Mouse (Mus musculus): Measurements from ENCODE around the gene Gm156. TPM values are rescaled to one million over a fixed set of nuclear protein-coding genes. Genes with fewer than 3 reads are reported as not detected.
"Not testable (repeated sequence)": the region's sequence is repeated elsewhere in the genome, so short reads cannot be mapped to it uniquely, and the experiment has no call there.

Gm156 gene
- polyA plus RNA-seq (2012; fragmentation: generic; extraction: Trizol) = not detected

DNA sequence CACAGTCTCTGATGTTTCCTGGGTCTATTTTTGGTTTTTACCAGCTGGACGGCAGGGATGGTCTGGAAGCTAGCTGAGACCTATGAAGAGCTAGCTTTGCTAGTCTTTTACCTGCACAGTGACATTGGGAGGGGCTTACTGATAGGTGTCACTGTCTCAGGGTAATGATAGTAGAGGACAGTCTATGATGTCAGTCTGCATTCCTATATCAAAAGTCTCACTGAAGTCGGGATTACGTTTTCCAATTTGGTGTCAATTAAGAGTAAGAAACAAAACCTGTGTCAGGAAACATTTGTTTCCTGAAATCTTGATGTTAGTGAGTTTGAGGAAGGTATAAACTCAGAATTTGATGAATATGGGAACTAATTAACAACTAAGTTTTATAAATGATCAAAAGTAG is at the start of gene Gm156:
Gene Gm156, minus strand, starts transcription at position 101 of the 400 bp plus-strand sequence.
- H3K4me3 ChIP-seq; H3K79me2 ChIP-seq (ENCODE audit: control insufficient read depth, insufficient read depth); H3K36me3 ChIP-seq (ENCODE audit: control insufficient read depth, insufficient read depth); H3K27me3 ChIP-seq (ENCODE audit: control insufficient read depth, insufficient read depth, insufficient read length); H3ac ChIP-seq (ENCODE audit: control insufficient read depth, insufficient read length); H3K4me2 ChIP-seq (ENCODE audit: low read depth): not testable (repeated sequence)

- Histone ChIP-seq H3K4me2 (ENCODE audit: low read depth) (no peak overlapping the region), H3K27me3 (ENCODE audit: control insufficient read depth, insufficient read depth, insufficient read length) (no peaks in the 10 kb centered on the region), H3K79me2 (ENCODE audit: control insufficient read depth, insufficient read depth) (no peaks in the 10 kb centered on the region), H3K36me3 (ENCODE audit: control insufficient read depth, insufficient read depth) (no peaks in the 10 kb centered on the region), H3ac (ENCODE audit: control insufficient read depth, insufficient read length) (no peak overlapping the region), H3K4me3 (no peak overlapping the region)
- TF ChIP-seq USF1 (IDR thresholded peaks at IDR 0.05; ENCODE audit: low read depth) = no peak
- TF ChIP-seq REST (IDR thresholded peaks at IDR 0.05; ENCODE audit: insufficient read depth, insufficient read length) = no peak
- TF ChIP-seq POLR2A (IDR thresholded peaks at IDR 0.05; ENCODE audit: insufficient read length, low read depth) = no peak
- no peak for TF ChIP-seq TCF3 (IDR thresholded peaks at IDR 0.05; ENCODE audit: insufficient read length, low read depth)
- no peak for TF ChIP-seq MYOG (IDR thresholded peaks at IDR 0.05; ENCODE audit: control insufficient read depth in 1 of 3, insufficient read depth in 1 of 3, insufficient read length in 2 of 3, low read depth in 2 of 3)
- no peak for TF ChIP-seq MAX (IDR thresholded peaks at IDR 0.05; ENCODE audit: low read depth)
- TF ChIP-seq TCF12 (IDR thresholded peaks at IDR 0.05; ENCODE audit: insufficient read depth, poor library complexity, severe bottlenecking) = no peak
- TF ChIP-seq E2F4 (IDR thresholded peaks at IDR 0.05; ENCODE audit: insufficient read depth) = no peak
- TF ChIP-seq POLR2AphosphoS2 (IDR thresholded peaks at IDR 0.05; ENCODE audit: insufficient read length, low read depth) = no peak
- TF ChIP-seq MYOD1 (IDR thresholded peaks at IDR 0.05; ENCODE audit: control insufficient read depth in 1 of 3, insufficient read length in 2 of 3, low read depth in 2 of 3) = no peak
- TF ChIP-seq CEBPB (IDR thresholded peaks at IDR 0.05; ENCODE audit: insufficient read depth, poor library complexity, severe bottlenecking) = no peak
- no peak for TF ChIP-seq SRF (IDR thresholded peaks at IDR 0.05; ENCODE audit: control insufficient read depth, insufficient read length, low read depth)
Observed at GRCm38 (mm10) chr6:129825559-129825958, 41.5 kb upstream of the Gm156 start.

GRCm38 (mm10) chr6:129824004-129824403 is 39.9 kb upstream of the Gm156 start:
- H3K4me2 ChIP-seq (ENCODE audit: low read depth) = peak overlapping the region; percentile 8

GRCm38 (mm10) chr6:129817731-129818130 is 33.7 kb upstream of the Gm156 start:
- Histone ChIP-seq H3K27me3 (ENCODE audit: control insufficient read depth, insufficient read depth, insufficient read length) (no peaks in the 10 kb centered on the region), H3K4me2 (ENCODE audit: low read depth) (no peak overlapping the region), H3K4me3 (no peak overlapping the region), H3K36me3 (ENCODE audit: control insufficient read depth, insufficient read depth) (no peaks in the 10 kb centered on the region), H3K79me2 (ENCODE audit: control insufficient read depth, insufficient read depth) (no peaks in the 10 kb centered on the region), H3ac (ENCODE audit: control insufficient read depth, insufficient read length) (no peak overlapping the region)
- TF ChIP-seq MAX (IDR thresholded peaks at IDR 0.05; ENCODE audit: low read depth) (no peak), CEBPB (IDR thresholded peaks at IDR 0.05; ENCODE audit: insufficient read depth, poor library complexity, severe bottlenecking) (no peak), REST (IDR thresholded peaks at IDR 0.05; ENCODE audit: insufficient read depth, insufficient read length) (no peak), MYOG (IDR thresholded peaks at IDR 0.05; ENCODE audit: control insufficient read depth in 1 of 3, insufficient read depth in 1 of 3, insufficient read length in 2 of 3, low read depth in 2 of 3) (no peak), POLR2A (IDR thresholded peaks at IDR 0.05; ENCODE audit: insufficient read length, low read depth) (no peak), E2F4 (IDR thresholded peaks at IDR 0.05; ENCODE audit: insufficient read depth) (no peak), TCF3 (IDR thresholded peaks at IDR 0.05; ENCODE audit: insufficient read length, low read depth) (no peak), POLR2AphosphoS2 (IDR thresholded peaks at IDR 0.05; ENCODE audit: insufficient read length, low read depth) (no peak), TCF12 (IDR thresholded peaks at IDR 0.05; ENCODE audit: insufficient read depth, poor library complexity, severe bottlenecking) (no peak), USF1 (IDR thresholded peaks at IDR 0.05; ENCODE audit: low read depth) (no peak), SRF (IDR thresholded peaks at IDR 0.05; ENCODE audit: control insufficient read depth, insufficient read length, low read depth) (no peak)

More at GRCm38 (mm10) chr6:129824004-129824403, 39.9 kb upstream of the Gm156 start:
- Histone ChIP-seq H3ac (ENCODE audit: control insufficient read depth, insufficient read length) (no peak overlapping the region), H3K79me2 (ENCODE audit: control insufficient read depth, insufficient read depth) (no peaks in the 10 kb centered on the region), H3K4me3 (no peak overlapping the region), H3K36me3 (ENCODE audit: control insufficient read depth, insufficient read depth) (no peaks in the 10 kb centered on the region), H3K27me3 (ENCODE audit: control insufficient read depth, insufficient read depth, insufficient read length) (no peaks in the 10 kb centered on the region)
- TF ChIP-seq TCF3 (IDR thresholded peaks at IDR 0.05; ENCODE audit: insufficient read length, low read depth) (no peak), SRF (IDR thresholded peaks at IDR 0.05; ENCODE audit: control insufficient read depth, insufficient read length, low read depth) (no peak), POLR2A (IDR thresholded peaks at IDR 0.05; ENCODE audit: insufficient read length, low read depth) (no peak), MYOG (IDR thresholded peaks at IDR 0.05; ENCODE audit: control insufficient read depth in 1 of 3, insufficient read depth in 1 of 3, insufficient read length in 2 of 3, low read depth in 2 of 3) (no peak), REST (IDR thresholded peaks at IDR 0.05; ENCODE audit: insufficient read depth, insufficient read length) (no peak), TCF12 (IDR thresholded peaks at IDR 0.05; ENCODE audit: insufficient read depth, poor library complexity, severe bottlenecking) (no peak), MYOD1 (IDR thresholded peaks at IDR 0.05; ENCODE audit: control insufficient read depth in 1 of 3, insufficient read length in 2 of 3, low read depth in 2 of 3) (no peak), POLR2AphosphoS2 (IDR thresholded peaks at IDR 0.05; ENCODE audit: insufficient read length, low read depth) (no peak), USF1 (IDR thresholded peaks at IDR 0.05; ENCODE audit: low read depth) (no peak), CEBPB (IDR thresholded peaks at IDR 0.05; ENCODE audit: insufficient read depth, poor library complexity, severe bottlenecking) (no peak), E2F4 (IDR thresholded peaks at IDR 0.05; ENCODE audit: insufficient read depth) (no peak), MAX (IDR thresholded peaks at IDR 0.05; ENCODE audit: low read depth) (no peak)

DNA sequence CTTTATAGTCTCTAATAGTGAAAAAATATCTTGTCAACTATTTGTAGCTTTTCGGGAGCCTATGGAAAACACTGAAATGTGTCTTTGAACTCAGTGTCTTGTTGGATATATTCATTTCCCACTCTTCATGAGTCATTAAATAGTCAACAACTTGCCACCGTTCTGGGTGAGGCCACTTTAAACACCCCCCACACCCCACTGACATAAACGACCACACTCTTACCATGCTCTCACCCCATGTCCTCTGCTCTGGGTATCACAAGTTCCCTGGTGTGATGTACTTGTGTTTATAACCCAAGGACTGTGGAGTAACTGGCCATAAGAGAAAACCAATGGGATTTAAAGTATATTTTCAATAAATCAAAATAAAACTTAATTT is 36.4 kb downstream of the Gm156 start:
- Histone ChIP-seq H3K4me2 (ENCODE audit: low read depth) (no peak overlapping the region), H3ac (ENCODE audit: control insufficient read depth, insufficient read length) (no peak overlapping the region), H3K4me3 (no peak overlapping the region), H3K27me3 (ENCODE audit: control insufficient read depth, insufficient read depth, insufficient read length) (no peaks in the 10 kb centered on the region), H3K79me2 (ENCODE audit: control insufficient read depth, insufficient read depth) (no peaks in the 10 kb centered on the region), H3K36me3 (ENCODE audit: control insufficient read depth, insufficient read depth) (no peaks in the 10 kb centered on the region)
- TF ChIP-seq USF1 (IDR thresholded peaks at IDR 0.05; ENCODE audit: low read depth) (no peak), MYOG (IDR thresholded peaks at IDR 0.05; ENCODE audit: control insufficient read depth in 1 of 3, insufficient read depth in 1 of 3, insufficient read length in 2 of 3, low read depth in 2 of 3) (no peak), MAX (IDR thresholded peaks at IDR 0.05; ENCODE audit: low read depth) (no peak), CEBPB (IDR thresholded peaks at IDR 0.05; ENCODE audit: insufficient read depth, poor library complexity, severe bottlenecking) (no peak), TCF3 (IDR thresholded peaks at IDR 0.05; ENCODE audit: insufficient read length, low read depth) (no peak), REST (IDR thresholded peaks at IDR 0.05; ENCODE audit: insufficient read depth, insufficient read length) (no peak), POLR2A (IDR thresholded peaks at IDR 0.05; ENCODE audit: insufficient read length, low read depth) (no peak), E2F4 (IDR thresholded peaks at IDR 0.05; ENCODE audit: insufficient read depth) (no peak), POLR2AphosphoS2 (IDR thresholded peaks at IDR 0.05; ENCODE audit: insufficient read length, low read depth) (no peak), TCF12 (IDR thresholded peaks at IDR 0.05; ENCODE audit: insufficient read depth, poor library complexity, severe bottlenecking) (no peak), SRF (IDR thresholded peaks at IDR 0.05; ENCODE audit: control insufficient read depth, insufficient read length, low read depth) (no peak), MYOD1 (IDR thresholded peaks at IDR 0.05; ENCODE audit: control insufficient read depth in 1 of 3, insufficient read length in 2 of 3, low read depth in 2 of 3) (no peak)
